Mouse (Mus musculus): ENCODE data around the gene Il9. TPM values are rescaled to one million over a fixed set of nuclear protein-coding genes. Genes with fewer than 3 reads are reported as not detected.

The Il9 gene
- 1.2 and 2.6 TPM in 2 replicates for polyA plus RNA-seq (2015; fragmentation: Nextera tagmentation; extraction: Ambion mirVana)

DNA sequence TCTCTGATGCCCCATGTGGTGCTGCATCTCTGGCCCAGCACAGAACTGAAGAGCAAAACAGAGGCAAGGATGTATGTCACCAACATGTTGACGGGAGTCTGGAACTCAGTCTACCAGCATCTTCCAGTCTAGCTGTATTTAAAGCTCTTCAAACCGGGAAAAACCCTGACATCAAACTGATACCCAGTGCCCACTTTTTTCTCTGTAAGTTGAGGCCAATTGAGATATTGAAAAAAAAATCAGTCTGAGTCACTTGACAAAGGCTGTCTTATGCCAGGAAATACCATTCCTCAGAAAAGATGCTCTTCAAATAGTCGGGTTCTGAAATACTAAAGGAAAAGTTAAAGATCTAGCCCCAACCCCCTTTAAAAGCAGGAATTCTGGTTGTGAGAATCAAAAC lies at the start of gene Il9:
Gene Il9 (minus strand): TSS at position 101 of the 400 bp plus-strand sequence.
- DNase-seq (ENCODE audit: low spot score): no peak

DNA sequence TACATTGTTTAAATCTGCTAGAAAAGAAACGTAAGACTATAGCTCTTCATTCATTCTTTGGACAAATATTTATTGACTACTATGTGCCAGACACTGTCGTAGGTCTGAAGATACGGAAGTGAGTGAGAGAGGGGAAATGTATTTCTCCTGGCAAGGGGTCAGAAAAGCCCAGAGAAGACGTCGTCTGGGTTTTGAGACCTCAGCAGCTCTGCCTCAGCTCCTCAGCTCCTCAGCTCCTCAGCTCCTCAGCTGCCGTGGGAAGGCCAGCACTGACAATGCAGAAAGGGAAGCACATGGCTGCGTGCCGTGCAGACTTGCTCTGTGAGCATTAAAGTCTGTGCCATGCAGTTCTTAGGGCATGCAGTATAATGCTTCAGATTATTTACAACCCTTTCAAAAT lies 47.6 kb upstream of the Il9 start:
- DNase-seq (ENCODE audit: low spot score): no peak

DNA sequence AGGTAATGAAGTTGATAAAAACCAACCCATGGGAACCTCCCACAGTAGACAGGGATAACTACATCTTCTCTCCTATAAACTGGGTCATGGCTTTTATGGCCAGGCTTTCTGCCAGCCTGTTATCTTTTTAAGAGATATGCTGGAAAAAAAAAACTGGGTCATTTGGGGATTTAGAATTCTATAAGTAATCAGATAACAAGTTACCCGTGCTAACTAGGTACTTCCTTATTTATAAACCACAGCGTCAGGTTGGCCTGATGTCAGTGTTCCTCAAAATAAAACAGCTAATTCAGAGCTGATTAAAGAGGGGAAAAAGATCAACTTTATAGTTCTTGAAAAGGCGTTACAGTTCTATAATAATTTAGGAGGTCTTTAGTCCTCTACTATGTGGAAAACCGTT lies 47.0 kb upstream of the Il9 start:
- no peak for DNase-seq (ENCODE audit: low spot score)

DNA sequence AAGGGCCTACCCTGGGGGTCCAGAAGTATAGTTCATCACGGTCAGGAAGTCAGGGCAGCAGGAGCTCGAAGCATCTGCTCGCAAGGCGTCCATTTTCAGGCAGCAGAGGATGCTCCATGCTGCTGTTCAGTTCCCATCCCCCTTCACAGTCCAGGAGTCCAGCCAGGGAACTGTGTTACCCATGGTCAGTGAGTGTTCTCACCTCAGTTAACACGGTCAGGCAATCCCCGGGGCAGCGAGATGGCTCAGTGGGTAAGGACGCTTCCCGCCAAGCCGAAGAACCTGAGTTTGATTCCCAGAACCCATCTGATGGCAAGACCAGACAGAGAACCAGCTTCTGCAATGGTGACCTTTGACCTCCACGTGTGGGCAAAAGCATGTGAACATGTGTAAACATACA lies 46.2 kb upstream of the Il9 start:
- DNase-seq (ENCODE audit: low spot score): no peak

DNA sequence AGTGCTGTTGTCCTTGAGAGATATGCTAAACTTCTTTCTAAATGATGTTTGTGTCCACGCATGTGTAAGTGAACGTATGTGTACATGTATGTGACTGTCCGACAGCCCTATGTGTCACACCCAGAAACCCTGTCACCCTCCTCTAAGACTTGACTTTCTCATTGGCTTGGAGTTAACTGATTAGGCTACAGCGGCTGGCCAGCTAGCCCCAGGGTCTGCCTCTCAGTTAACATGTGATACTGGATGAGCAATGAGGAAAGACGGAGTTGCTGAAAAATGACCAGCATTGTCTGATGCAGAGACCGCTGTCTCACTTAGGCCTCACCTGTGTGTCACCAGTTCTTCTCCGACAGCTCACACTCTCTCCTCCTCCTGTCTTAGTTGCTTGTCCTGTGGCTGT lies 45.8 kb upstream of the Il9 start:
- no peak for DNase-seq (ENCODE audit: low spot score)

DNA sequence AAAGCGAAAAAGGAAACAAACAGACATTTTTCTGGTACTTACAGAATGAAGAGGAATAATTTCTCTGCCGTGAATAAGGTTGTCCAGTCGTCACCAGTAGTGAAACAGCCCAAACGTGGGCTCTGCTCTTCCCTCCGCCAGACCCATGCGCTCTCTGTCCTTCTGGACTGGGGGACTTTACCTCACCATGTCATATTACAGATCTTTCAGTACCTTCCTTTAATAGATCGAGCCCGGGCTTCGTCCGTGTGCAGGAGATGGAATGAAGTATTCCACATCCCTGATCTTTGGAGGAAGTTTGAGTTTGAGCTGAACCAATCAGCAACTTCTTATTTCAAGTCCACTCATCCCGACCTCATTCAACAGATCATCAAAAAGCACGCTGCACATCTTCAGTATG lies 44.8 kb upstream of the Il9 start:
- no peak for DNase-seq (ENCODE audit: low spot score)

DNA sequence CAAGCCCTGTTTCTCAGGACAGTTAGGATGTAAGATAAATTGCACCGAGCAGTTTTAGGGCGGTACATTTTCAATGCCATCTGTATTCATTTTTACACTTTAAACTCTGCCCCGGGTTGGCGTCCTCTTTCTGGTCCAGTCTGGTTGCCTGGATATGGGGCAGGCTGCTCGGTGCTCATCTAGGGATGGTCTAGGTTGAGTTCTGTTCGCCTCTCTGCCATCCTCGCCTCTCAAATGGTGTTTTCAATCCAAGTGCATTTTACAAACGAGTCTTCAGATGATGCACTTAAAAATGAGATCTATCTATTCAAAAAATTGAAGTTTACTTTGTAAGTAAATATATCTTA lies 40.7 kb upstream of the Il9 start:
- DNase-seq (ENCODE audit: low spot score): no peak

DNA sequence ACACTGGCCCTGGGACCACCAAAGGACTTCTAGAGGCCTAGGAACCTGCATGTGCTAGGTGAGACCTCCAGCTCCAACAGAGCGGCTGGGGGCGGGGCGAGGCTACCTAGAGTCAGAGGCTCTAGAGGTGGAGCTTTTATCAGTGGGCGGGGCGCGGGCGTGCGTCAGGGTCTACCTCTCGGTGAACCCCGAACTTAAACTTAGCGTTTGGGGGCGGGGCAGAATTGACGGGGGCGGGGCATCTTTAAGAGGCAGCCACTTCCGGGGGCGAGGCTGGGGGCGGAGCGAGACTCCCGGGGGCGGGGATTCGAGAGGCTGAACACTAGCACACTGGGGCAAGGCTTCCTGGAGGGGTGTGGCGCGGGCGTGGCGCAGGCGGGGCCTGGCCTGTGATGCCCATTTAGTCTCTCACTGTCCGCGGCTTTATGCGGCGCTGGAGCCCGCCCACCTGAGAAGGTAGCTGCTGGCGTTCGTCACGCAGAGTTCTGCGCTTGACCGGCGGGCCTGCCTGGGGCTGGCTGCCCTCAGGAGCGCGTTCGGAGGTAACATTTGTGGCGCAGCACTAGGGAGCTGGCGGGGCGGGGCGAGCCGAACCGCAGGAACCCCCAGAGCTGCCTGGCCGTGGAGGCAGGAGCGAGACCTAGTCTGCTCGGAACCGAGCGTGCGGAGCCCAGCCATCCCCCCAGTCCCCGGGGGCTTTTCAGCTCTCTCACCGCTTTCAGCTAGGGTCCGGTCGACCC lies 40.2 kb upstream of the Il9 start, which contains the start of gene Fbxl21:
Gene Fbxl21 (plus strand): TSS at position 392 of the 740 bp plus-strand sequence.
- DNase-seq (ENCODE audit: low spot score): peak; percentile 89

DNA sequence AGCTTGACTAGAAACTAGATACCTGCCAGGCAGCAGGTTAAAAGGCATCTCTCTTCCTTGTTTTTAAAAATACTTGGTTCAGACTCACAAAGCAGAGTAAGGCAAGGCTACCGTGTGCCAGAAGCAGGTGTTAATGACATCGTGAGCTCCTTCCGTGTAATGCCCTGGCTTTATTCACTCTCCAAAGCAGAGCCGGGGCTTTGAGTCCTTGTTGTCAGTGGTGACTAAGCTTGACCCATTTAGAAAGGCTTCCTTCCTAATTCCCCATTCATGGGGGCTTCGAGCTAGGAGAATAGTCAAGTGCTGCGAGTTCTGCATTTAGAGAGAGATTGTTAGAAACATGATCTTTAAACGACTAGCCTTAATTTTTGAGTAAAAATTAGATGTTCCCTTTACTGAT lies 34.8 kb upstream of the Il9 start:
- no peak for DNase-seq (ENCODE audit: low spot score)

DNA sequence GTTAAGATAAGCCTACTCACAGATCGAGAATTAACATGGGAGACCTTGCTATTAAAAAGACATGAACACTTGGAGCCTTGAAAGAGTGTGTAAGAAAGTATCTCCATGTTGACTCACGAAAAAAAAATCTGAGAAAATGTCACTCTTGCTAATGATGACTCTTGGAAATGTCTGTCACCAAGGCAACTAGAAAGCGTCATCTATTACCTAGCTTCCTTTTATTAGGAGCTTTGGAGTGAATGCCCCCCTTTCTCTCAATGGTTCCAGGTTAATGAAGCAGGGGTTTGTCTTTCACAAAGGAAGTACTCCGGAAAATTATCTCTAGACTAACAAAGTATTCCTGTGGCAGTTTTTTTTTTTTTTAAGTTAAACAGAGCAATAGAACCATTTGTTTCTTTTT lies 34.3 kb upstream of the Il9 start:
- DNase-seq (ENCODE audit: low spot score): no peak

DNA sequence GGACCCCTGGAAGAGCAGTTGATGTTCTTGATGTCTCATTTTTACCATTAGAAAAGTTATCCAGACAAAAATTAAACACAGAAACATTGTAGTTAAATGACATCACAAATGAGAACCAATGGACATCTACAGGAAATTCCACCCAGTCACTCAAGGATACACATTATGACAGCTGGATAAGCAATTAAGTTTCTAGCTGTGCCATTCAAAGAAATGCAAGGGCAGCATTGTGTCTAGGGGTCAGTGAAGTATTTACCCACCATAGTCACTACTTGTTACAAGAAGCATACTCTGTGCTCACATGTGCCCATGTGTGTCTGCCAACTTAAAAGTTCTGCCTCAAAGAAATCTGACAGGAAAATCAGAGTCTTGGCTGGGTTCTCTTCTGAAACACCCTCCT lies 31.5 kb upstream of the Il9 start:
- no peak for DNase-seq (ENCODE audit: low spot score)

DNA sequence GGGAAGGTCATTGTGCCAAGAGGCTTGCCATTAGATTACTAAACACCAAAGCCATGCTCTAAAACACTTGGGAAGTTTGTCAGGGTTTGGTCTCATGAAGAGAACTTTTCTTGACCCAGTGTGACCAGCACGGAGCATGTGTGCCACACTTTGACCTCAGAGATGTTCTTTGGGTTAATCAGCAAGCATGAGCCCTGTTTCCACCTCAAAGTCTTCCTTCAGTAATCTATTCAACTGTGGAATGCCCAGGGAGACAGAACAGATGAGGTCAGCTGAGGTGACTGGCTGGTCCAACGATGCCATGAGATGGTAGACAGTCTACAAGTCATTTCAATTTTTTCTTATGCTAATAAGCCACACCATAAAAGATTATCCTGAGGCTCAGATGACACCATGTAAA lies 27.8 kb upstream of the Il9 start:
- DNase-seq (ENCODE audit: low spot score): no peak

DNA sequence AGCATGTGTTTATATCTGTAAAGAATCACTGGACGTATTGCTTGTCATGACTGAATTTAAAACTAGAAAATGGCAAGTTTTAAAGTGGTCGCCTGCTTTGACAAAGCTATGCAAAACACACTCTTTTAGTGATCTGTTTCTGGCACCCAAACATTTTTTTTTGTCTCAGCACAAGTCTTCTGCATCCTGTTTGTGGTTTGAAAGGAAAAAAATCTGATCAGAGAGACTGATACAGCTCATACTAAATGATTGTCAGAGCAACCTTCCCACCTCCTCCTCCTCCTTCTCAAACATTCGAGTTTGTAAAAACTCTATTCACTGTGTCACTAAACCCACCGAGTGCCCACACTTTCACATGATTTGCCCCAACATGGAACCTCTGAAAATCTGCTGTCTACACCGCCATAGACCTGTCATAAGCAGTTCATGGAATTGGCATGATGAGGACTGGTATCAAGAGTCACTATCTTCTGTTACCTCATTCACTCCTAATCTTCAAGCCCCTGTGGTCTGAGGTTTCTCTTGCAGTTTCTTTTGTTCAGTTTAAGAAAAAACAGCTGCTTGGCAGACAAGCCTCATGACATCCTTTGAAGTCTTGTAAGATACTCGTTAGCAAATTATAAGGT lies 24.9 kb upstream of the Il9 start:
- DNase-seq (ENCODE audit: low spot score): peak; percentile 85

DNA sequence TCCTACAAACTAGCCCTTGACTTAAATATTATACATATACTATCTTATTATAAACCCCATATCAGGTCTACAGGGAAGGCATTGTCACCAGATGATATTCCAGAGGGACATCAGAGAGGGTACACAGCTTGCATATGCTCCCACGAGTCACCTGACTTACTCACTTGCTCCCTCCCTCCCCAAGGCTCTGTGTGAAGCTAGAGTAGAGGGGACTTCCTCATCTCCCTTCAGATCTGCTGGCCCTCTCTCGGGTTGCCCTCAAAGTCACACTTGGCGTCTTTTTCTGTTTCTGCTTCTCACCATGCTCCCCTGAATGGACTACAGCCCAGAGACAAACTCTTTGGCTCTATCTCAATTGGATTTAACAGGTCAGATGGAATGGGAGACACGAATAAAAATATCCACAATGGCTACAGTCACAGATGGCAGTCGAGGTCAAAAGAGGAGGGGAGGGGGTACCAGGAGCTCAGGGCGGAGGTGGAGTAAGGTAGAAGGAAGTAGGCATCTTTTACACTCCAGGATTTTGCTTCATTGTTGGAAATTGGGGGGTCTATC lies 19.9 kb upstream of the Il9 start:
- DNase-seq (ENCODE audit: low spot score): no peak

DNA sequence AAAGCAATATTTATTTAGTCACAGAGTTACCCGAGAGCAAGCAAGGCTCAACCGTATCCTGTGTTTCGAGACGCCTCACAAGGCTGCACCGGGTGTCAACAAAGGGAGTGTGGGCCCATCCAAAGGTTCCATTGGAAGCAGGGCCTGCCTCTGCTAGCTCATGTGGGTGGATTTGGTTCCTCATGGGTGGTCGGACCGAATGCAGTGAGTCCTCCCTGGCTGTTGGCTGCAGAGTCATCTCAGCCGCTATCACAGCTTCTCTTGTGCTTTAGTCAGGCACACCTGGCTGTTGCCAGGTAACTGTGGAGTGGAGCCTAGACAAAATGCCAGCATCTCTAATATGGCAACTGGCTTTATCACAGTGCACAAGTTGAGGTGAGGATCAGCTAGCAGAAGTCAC lies 18.6 kb upstream of the Il9 start:
- DNase-seq (ENCODE audit: low spot score): no peak

DNA sequence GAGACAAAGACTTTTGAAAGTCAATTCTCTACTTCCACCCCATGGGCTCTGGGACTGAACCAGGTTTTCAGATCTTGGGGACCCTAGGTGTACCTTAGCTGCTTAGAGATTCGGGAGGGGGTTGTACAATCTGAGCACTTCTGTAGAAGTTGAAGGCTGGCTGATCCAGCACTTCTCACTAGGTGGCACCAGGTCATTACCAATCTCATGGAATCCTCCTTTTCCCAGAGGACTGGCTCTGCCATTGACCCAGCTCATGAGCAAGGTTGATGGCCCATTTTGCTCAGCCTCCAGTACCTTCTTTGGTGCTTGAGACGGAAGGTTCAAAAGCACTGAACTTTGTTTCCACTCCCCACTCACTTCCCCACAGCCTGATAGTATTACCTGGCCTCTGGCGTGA lies 18.1 kb upstream of the Il9 start:
- no peak for DNase-seq (ENCODE audit: low spot score)

DNA sequence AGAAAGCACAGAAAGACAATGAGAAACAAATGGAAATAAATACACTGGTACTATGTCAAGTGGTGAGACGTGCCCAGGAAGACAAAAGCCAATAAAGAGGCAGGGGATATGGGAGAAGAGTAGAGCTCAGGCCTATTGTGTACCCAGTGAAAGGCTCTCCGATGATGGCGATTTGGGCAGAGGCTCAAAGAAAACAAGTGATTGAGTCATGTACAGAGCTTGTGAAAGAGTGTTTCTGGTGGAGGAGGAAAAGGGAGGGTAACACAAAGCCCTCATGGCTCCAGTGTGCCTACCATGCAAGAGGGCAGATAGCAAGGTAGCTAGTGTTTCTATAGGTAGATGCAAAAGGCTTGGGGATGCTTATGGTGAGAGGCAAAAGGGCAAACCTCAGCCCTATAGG lies 12.4 kb upstream of the Il9 start:
- no peak for DNase-seq (ENCODE audit: low spot score)

DNA sequence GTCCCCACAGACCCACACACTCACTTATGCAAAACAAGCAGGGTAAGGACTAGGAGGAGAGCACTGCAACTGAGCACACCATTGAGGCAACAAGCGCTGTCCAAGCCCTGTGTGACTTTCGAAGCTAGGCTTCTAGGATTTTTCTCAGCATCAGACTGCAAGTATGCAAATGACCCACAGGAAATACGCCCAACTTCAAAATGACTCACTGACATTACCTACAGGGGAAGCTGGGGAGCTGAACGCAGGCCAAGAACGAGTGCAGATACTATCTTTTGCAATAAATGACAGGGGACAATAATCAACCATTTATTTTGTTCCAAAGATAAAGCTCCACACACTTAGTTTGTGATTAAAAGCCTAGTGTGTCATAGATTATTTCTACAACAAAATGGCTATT lies 6.0 kb upstream of the Il9 start:
- DNase-seq (ENCODE audit: low spot score): no peak

DNA sequence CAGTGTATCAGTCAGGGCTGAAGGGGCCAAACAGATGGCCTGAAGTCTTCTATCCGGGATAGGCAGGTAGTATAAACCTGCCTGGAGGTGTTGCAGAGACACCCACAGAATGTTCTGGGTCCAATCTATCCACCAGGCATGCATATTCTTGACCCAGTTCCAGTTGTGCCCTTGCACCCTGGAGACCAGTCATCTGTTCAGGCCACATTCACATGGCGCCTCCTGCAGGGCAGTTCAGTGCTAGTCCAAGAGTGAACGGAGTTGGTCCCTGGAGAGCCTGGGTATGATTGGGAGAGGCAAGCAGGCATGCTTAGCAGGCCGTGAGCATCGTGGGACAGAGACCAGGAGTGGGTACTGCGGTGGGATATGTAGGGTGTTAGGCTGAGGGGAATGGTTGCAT lies 4.0 kb downstream of the Il9 start:
- no peak for DNase-seq (ENCODE audit: low spot score)

DNA sequence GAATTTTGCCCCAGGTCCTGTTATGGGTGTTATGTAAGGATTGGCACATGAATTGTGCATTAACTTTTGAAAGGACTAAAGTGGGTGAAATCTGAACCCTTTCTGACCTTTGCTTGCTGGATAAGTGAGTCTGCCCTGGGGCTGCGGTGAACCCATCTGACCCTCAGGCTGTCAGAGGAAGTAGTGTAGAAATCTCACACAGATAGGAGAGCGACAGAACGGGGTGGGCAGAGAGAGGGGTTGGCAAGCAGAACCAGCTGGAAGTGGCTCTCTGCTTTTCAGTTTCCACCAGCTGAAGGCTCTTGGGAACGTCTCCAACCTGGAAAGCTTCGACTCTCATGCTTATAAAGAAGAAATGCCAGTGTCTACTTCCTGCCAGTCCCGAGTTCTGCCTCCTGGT lies 4.8 kb downstream of the Il9 start:
- no peak for DNase-seq (ENCODE audit: low spot score)

DNA sequence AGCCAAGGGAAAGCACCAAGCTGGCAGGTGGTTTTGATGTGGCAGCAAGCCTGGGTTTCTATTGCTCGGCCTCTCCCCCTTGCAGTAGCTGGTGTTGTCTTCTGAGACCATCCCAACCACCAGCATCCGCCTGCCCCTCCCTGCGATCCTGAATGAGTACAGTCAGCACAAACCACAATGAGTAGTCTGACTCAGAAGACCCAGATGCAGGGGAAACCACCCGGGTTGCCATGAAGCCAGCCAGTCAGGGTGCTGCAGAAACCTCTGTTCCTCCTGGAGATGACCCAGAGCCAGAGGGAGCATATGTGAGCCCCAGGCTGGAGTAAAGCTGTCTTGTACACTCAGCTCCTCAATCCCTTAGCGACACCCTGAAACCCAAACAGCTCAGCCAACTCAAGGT lies 5.3 kb downstream of the Il9 start:
- DNase-seq (ENCODE audit: low spot score): peak; percentile 62

DNA sequence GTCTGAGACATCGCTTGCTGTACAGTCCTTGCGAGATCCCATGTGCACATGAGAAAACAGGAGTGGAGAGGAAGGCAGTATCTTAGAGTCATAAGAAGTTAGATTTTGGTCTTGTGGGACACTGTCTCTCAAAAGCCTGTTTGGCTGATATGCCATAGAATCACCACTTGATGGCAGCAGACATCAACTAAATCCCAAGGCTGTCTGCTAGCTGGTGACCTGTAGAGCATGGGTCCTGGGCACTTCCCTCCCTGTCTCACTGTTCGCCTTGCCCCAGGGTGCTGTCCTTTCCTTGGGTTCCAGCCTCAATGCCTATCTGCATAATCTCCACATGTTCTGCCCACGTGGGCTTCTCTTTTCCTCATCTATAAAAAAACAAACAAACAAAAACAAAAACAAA lies 6.7 kb downstream of the Il9 start:
- peak; percentile 68 for DNase-seq (ENCODE audit: low spot score)

DNA sequence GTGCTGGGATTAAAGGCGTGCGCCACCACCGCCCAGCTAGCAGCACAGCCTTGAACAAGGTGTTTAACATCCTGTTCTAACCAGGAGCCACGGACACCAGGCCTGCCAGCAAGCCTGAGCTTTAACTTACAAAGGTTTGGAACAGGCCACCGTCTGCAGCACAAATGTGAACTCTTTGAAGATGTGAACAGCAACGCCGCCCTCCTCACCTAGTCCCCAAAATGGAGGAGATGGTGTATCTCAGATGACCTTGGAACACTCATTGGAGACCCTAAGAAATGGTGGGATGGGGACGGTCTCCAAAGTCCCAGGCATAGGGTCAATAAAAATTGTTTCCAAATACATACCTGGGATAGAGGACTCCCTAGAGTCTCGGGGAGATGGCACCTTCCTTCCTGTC lies 9.4 kb downstream of the Il9 start:
- no peak for DNase-seq (ENCODE audit: low spot score)
